Mouse (Mus musculus) midbrain, postnatal 0 days (tissue): ENCODE data around the gene Vmn1r163. TPM values are rescaled to one million over a fixed set of nuclear protein-coding genes. Genes with fewer than 3 reads are reported as not detected.
"Not testable (repeated sequence)": the region's sequence is repeated elsewhere in the genome, so short reads cannot be mapped to it uniquely, and the experiment has no call there.

Experiments
- ATAC-seq: fragments of 200-750 bp; cut with Nextera tagmentation; 2 replicates; pipeline ENCODE4 v1.8.0; 2017; ENCODE audit warnings: moderate number of reproducible peaks, mild to moderate bottlenecking, moderate TSS enrichment, moderate library complexity; ENCODE audit not compliant: low FRiP score
- DNase-seq: peaks from one replicate; pipeline ENCODE4 v3.0.0-alpha.2; 2015; ENCODE audit warnings: low spot score
- H3K27ac ChIP-seq: fragments of 300-500 bp; sonication (generic); 2 replicates; pipeline ENCODE4 v1.5.1; 2014; ENCODE audit warnings: low read depth, mild to moderate bottlenecking, low read length, mixed read lengths
- H3K27me3 ChIP-seq: fragments of 300-500 bp; sonication (generic); 2 replicates; pipeline ENCODE4 v1.6.1; 2014; ENCODE audit warnings: low read length, control low read depth, mixed read lengths; ENCODE audit not compliant: insufficient read depth
- H3K36me3 ChIP-seq: fragments of 300-500 bp; sonication (generic); 2 replicates; pipeline ENCODE4 v1.6.1; 2014; ENCODE audit warnings: low read length, control low read depth, mixed read lengths; ENCODE audit not compliant: insufficient read depth
- H3K4me1 ChIP-seq: fragments of 300-500 bp; sonication (generic); 2 replicates; pipeline ENCODE4 v1.6.1; 2014; ENCODE audit warnings: mild to moderate bottlenecking, control low read depth, antibody characterized with exemption, low read length, mixed read lengths; ENCODE audit not compliant: insufficient read depth
- H3K4me2 ChIP-seq: fragments of 300-500 bp; sonication (generic); 2 replicates; pipeline ENCODE4 v1.6.1; 2014; ENCODE audit warnings: low read depth, mild to moderate bottlenecking, low read length, mixed read lengths; ENCODE audit not compliant: poor library complexity, severe bottlenecking
- H3K4me3 ChIP-seq: fragments of 300-500 bp; sonication (generic); 2 replicates; pipeline ENCODE4 v1.5.1; 2014; ENCODE audit warnings: low read depth, mild to moderate bottlenecking, low read length, moderate library complexity
- H3K9ac ChIP-seq: fragments of 300-500 bp; sonication (generic); replicated peaks from 2 replicates; pipeline ENCODE4 v1.6.1; 2014; ENCODE audit warnings: mild to moderate bottlenecking, low read length, moderate library complexity, mixed read lengths; ENCODE audit not compliant: poor library complexity, severe bottlenecking
- H3K9me3 ChIP-seq: fragments of 300-500 bp; sonication (generic); 2 replicates; pipeline ENCODE4 v1.6.1; 2016; ENCODE audit warnings: low read length, control low read depth
- WGBS: fragments of 180-500 bp; shearing (Covaris S2); extraction: QIAGEN DNeasy Blood & Tissue Kit; methylation state at CpG from one replicate; pipeline ENCODE4 v1.1.7; 2014; 5-methylcytosine and 5-hydroxymethylcytosine counted together
- polyA plus RNA-seq: library from polyadenylated mRNA; unstranded; fragments of >200 nt; fragmentation: Nextera tagmentation; extraction: Ambion mirVana; gene quantifications from 2 replicates; pipeline ENCODE4 v1.2.1, GENCODE M21; 2015
- total RNA-seq: library from RNA; depleted of rRNA; stranded (reverse); fragments of >200 nt; gene quantifications from 2 replicates; pipeline ENCODE4 v1.2.3, GENCODE M21; 2014; rRNA removed

The Vmn1r163 gene
- total RNA-seq (not detected in 2 replicates), polyA plus RNA-seq (not detected in 2 replicates)

GRCm38 (mm10) chr7:23055240-23055639 lies at the start of gene Vmn1r163:
TSS of gene Vmn1r163 (plus strand) at chr7:23055540.
- H3K9ac ChIP-seq, H3K4me3 ChIP-seq, H3K27ac ChIP-seq, H3K4me1 ChIP-seq, H3K4me2 ChIP-seq, H3K9me3 ChIP-seq, H3K36me3 ChIP-seq, ATAC-seq, H3K27me3 ChIP-seq, DNase-seq: not testable (repeated sequence)
- WGBS: no CpG with 5 or more reads among the region's 1 CpGs

- H3K27ac ChIP-seq, ATAC-seq, H3K4me2 ChIP-seq, H3K27me3 ChIP-seq, H3K9ac ChIP-seq, DNase-seq, H3K4me1 ChIP-seq, H3K36me3 ChIP-seq, H3K4me3 ChIP-seq, H3K9me3 ChIP-seq: not testable (repeated sequence)
- no CpG with 5 or more reads among the region's 3 CpGs for WGBS
These were observed 35.5 kb upstream of the Vmn1r163 start, which contains the start of gene Gm4216 for GRCm38 (mm10) chr7:23019823-23020222. TSS of gene Gm4216 (minus strand) at chr7:23019923.

GRCm38 (mm10) chr7:23067356-23067755 lies 12.0 kb downstream of the Vmn1r163 start, which contains the start of gene Gm8720:
TSS of gene Gm8720 (minus strand) at chr7:23067456.
- whole genome bisulfite sequencing: no CpG with 5 or more reads among the region's 1 CpGs
- H3K27ac ChIP-seq, H3K36me3 ChIP-seq, ATAC-seq, H3K9me3 ChIP-seq, H3K4me3 ChIP-seq, H3K4me1 ChIP-seq, H3K4me2 ChIP-seq, DNase-seq, H3K9ac ChIP-seq, H3K27me3 ChIP-seq: not testable (repeated sequence)

Other genes with a start within 250 kb of the Vmn1r163 start
- not detected in 2 replicates for gene Vmn1r159, start 211.9 kb upstream of the Vmn1r163 start, total RNA-seq
- not detected in 2 replicates for gene Vmn1r159, start 211.9 kb upstream of the Vmn1r163 start, polyA plus RNA-seq
- gene Vmn1r160, start 184.3 kb upstream of the Vmn1r163 start, total RNA-seq: not detected in 2 replicates
- not detected in 2 replicates for gene Vmn1r160, start 184.3 kb upstream of the Vmn1r163 start, polyA plus RNA-seq
- gene Gm4214, start 70.9 kb upstream of the Vmn1r163 start, total RNA-seq: not detected in 2 replicates
- gene Gm4214, start 70.9 kb upstream of the Vmn1r163 start, polyA plus RNA-seq: not detected in 2 replicates
- not detected in 2 replicates for gene Gm4216, start 35.6 kb upstream of the Vmn1r163 start, total RNA-seq
- not detected in 2 replicates for gene Gm4216, start 35.6 kb upstream of the Vmn1r163 start, polyA plus RNA-seq
- gene Gm8720, start 11.9 kb downstream of the Vmn1r163 start, total RNA-seq: not detected in 2 replicates
- not detected in 2 replicates for gene Gm8720, start 11.9 kb downstream of the Vmn1r163 start, polyA plus RNA-seq
- gene Gm10662, start 88.9 kb downstream of the Vmn1r163 start, total RNA-seq: not detected in 2 replicates
- not detected in 2 replicates for gene Gm10662, start 88.9 kb downstream of the Vmn1r163 start, polyA plus RNA-seq
- gene Vmn1r165, start 161.8 kb downstream of the Vmn1r163 start, total RNA-seq: not detected in 2 replicates
- gene Vmn1r165, start 161.8 kb downstream of the Vmn1r163 start, polyA plus RNA-seq: not detected in 2 replicates
- gene Vmn1r166, start 196.1 kb downstream of the Vmn1r163 start, total RNA-seq: not detected in 2 replicates
- not detected in 2 replicates for gene Vmn1r166, start 196.1 kb downstream of the Vmn1r163 start, polyA plus RNA-seq
- not detected in 2 replicates for gene Gm6902, start 223.4 kb downstream of the Vmn1r163 start, total RNA-seq
- not detected in 2 replicates for gene Gm6902, start 223.4 kb downstream of the Vmn1r163 start, polyA plus RNA-seq
- not detected in 2 replicates for gene Nlrp4e, start 245.7 kb downstream of the Vmn1r163 start, total RNA-seq
- not detected in 2 replicates for gene Nlrp4e, start 245.7 kb downstream of the Vmn1r163 start, polyA plus RNA-seq